Mouse (Mus musculus) liver, adult (tissue): Measurements from ENCODE around the gene St6galnac3.

Experiments used
- GATA4 ChIP-seq: IDR thresholded peaks from 2 replicates; pipeline ENCODE4 v1.6.1; 2014; ENCODE audit warnings: mild to moderate bottlenecking, low read length; ENCODE audit not compliant: insufficient replicate concordance

Gene St6galnac3

GRCm38 (mm10) chr3:153198514-153198913, 526.5 kb downstream of the St6galnac3 start:
- TF ChIP-seq GATA4 = no peak

GRCm38 (mm10) chr3:153193025-153193424, 531.9 kb downstream of the St6galnac3 start:
- TF ChIP-seq GATA4 = no peak

- TF ChIP-seq GATA4 = no peak
Observed at GRCm38 (mm10) chr3:153190742-153191141, 534.2 kb downstream of the St6galnac3 start.

DNA sequence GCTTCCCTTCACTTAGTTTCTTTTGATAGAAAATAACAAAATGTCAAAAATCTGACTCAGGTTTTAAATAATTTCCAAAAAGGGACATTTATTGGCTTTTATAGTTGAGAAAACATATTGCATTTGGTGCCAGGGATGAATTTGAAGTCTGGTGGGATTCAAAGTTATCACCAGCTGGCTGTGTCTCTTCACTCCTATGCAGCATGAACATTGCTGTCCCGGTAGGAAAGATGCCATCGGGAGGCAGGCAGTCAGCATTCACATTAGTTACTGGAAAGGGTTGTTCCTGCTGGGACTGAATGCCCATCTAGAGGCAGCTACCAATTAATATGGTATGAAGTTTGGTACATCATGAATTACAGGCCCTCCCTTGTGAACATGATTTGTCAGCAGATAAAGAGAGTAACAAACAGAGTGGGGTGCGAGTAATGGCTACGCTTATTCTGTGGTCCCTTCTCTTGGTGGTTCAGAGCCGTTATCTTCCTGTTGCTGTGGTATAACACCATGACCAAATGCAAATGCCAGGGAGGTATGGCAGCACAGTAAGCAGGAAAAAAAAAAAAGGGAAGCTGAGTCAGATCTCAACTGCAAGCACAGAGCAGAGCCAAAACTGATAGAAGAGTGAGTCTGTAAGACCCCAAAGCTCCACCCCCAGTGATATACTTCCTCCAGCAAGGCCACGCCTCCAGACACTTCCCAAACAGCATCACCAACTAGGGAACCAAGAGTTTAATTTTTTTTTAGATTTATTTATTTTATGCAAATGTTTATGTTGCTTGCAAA, 535.1 kb downstream of the St6galnac3 start:
- TF ChIP-seq GATA4 = no peak

- no peak for TF ChIP-seq GATA4
Observed at GRCm38 (mm10) chr3:153188224-153188623, 536.8 kb downstream of the St6galnac3 start.

GRCm38 (mm10) chr3:153185117-153185516, 539.9 kb downstream of the St6galnac3 start:
- no peak for TF ChIP-seq GATA4

DNA sequence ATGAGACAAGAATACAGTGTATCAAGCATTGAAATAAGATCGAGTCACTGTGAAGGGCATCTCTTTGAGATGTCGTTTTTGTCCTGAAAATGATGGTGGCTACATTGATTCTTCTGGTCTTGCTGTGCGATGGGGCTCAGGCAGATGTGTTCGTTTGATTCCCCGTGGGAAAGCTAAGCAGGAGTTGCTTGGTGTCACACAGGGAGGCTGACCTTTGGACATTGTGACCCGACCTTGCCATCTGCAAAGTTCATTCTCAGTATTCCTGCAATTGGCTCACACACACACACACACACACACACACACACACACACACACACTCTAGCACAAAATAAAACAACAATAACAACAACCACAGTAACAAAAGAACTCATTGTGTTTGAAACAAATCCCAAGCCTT, 543.7 kb downstream of the St6galnac3 start:
- no peak for TF ChIP-seq GATA4

DNA sequence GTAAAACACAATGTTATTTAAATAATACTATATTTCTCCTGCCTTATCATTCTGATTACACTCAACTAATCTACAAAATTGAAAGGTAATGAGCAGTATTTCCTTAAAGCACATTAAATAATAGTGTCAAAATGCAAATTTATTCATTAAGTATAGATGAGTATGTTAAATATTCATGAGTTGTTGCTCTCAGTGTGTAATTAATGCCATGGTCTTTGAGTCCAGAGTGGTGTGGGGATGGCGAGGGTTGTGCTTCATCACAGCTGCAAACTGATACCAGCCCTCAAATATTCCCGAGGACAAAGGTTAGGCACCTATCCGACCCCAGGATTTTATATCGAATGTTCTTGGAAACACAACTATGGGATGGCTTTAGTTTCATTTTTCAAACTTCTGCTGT, 548.2 kb downstream of the St6galnac3 start:
- no peak for TF ChIP-seq GATA4

- peak; percentile 40; the same call in 1 of the 2 replicates for TF ChIP-seq GATA4
Observed at GRCm38 (mm10) chr3:153176325-153176724, 548.6 kb downstream of the St6galnac3 start.

DNA sequence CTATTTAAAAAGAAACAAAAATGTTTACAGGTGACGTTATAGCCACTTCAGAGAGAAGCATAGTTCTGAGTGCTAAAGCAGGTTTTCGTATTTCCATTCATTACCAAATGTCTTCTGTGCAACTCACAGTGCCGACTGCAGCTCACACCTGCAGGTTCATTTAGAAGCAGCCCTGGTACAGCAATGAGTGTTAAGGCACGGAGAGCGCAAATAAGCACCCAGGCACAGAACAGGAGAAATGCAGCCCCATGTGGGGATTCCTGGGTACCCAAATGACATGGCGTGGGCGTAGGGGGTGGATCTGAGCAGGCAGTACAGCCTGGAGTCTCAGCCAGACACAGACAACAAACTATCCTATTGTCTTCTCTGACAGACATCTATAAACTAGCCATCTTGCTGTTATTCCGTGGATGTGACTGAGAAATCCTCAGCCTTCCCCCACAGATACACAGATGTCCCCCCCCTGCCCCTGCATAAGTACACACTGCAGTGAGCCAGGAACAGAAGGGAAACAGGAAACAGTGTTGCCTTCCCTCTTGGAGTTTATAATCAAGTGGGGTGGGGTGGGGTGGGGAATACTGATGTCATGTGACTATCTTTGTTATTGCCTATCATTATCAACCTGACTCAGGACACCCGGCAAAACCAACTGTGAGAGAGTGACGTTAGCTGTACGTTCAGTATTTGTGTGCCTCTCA, 550.5 kb downstream of the St6galnac3 start:
- TF ChIP-seq GATA4 = no peak

GRCm38 (mm10) chr3:153173567-153173966, 551.4 kb downstream of the St6galnac3 start:
- no peak for TF ChIP-seq GATA4

DNA sequence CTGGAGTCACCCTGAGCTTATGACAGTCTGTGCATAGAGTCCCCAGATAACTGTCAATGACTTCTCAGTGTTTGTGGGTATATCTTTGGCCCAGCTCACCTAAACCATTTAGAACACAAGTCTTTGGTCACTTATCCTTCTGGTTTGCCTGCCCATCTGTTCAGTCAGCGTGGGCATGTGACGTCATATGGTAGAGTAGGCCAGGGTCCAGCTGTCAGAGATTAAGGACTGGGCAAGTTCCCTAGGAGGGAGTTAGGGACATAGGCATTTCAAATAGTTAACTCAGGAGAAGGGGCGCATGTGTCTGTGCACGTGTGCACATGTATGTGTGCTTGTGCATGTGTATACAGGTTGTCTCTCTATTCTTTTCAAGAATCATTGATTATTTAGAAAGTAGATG, 554.8 kb downstream of the St6galnac3 start:
- TF ChIP-seq GATA4 = no peak

DNA sequence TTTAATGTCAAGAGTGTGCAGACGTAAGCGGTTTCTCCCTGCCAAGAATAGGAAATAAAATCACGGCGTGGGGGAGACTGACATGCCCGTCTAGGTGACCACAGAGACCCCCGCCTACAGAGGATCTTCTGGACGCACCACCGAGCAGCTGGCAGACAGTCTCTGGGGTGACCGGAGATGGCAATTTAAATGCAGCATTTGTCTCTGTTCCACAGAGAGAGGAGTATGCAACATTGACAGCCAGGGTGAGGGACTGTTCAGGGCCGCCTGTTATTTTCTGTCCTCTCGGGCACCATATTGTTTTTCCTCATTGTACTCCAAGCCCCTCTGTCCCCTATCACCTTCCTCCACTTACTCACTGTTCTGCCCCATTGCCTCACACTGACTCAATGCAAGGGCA, 555.2 kb downstream of the St6galnac3 start:
- TF ChIP-seq GATA4 = no peak

GRCm38 (mm10) chr3:153161676-153162075, 563.3 kb downstream of the St6galnac3 start:
- no peak for TF ChIP-seq GATA4

- no peak for TF ChIP-seq GATA4
Observed at GRCm38 (mm10) chr3:153160683-153161082, 564.3 kb downstream of the St6galnac3 start.

DNA sequence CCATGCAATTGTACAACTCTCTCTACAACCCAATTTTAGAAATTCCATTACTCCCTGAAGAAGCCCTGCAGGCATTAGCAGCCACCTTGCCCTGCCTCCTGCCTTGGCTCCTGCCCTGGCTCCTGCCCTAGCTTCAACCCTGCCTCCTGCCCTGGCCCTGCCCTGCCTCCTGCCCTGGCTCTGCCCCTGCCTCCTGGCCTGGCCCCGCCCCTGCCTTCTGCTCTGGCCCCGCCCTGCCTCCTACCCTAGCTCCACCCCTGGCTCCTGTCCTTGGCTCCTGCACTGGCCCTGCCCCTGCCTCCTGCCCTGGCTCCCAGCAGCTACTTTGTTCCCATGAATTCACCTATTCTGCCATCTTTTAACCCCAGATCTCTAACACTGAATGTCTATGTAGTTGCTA, 576.1 kb downstream of the St6galnac3 start:
- no peak for TF ChIP-seq GATA4
